Mouse (Mus musculus) cerebellum, adult 11 months (tissue): ENCODE results near the gene Stac3.
A peak's percentile ranks its signal among the peaks of the same experiment; 100 is the strongest.

Experiments used
- DNase-seq: peaks from one replicate; pipeline ENCODE4 v3.0.0; 2022

Stac3 gene

DNA sequence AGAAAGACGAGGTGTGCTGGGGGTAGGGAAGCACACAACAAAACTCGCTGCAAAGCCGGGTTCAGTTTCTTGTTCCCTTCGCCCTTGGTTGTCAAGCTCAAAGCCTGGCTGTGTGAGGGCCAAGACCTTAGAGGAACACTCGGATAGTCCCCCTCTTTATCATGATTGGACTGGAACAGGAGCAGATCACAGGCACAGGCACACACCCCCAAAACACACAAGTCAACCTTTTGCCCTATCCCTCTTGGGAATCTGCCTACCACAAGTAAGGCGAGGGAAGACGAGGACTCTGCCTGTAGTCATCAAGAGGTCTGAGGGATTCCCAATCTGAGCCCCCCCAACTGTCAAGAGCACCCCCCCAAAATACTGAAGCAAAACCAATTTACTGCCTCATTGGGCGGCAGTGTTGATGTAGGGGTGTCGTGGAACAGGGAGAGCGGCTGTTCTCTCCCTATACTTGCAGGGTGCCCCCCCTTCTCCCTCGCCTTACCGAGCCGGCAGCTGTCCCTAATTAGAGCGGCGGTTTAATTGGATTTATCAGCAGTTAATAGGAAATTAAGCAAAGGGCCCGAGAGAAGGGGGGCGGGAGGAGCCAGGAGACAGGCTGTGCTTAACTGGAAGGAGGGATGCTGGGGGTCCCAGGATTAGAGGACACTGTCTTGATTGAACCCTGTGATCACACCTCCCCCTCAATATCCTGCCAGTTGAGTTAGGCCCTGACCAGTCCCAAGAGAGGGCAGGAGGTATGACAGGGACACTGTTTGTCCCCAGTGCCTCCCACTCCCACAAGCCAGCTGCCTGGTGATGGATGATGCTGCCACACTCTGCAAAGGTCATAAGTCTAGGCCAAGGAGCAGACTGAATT lies 8.6 kb downstream of the Stac3 start:
- no peak for DNase-seq

DNA sequence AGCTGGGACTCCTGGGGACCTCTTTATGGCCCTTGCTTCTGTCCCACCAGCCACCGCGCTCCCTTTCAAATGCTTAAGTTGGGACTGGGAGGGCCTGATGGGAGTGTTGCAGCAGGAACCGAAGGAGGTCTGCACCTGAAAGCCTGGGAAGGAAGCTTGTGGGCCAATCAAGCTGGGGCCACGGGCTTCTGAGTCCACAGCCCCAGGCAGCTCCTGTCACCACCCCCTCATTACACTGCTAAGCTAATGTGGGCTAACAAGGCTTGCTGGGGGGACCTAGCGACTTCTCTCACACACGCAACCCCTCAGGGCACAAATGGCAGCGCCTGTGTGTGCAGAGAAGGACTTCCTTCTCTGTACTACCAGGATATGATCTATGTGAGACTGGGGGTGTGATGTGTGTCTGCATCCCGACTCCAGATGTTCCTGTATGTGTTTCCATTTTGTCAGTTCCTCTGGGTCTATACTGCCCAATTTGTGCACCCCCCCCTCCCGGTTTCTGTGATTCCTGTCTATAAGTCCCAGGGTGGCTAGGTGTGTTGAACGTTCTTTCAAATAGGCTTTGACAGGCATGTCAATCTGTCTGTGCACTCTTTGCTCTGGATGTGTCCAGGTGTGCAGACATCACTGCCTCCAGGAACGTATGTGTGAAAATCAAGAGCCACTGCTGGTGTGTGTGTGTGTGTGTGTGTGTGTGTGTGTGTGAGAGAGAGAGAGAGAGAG lies 9.6 kb downstream of the Stac3 start:
- DNase-seq: no peak

DNA sequence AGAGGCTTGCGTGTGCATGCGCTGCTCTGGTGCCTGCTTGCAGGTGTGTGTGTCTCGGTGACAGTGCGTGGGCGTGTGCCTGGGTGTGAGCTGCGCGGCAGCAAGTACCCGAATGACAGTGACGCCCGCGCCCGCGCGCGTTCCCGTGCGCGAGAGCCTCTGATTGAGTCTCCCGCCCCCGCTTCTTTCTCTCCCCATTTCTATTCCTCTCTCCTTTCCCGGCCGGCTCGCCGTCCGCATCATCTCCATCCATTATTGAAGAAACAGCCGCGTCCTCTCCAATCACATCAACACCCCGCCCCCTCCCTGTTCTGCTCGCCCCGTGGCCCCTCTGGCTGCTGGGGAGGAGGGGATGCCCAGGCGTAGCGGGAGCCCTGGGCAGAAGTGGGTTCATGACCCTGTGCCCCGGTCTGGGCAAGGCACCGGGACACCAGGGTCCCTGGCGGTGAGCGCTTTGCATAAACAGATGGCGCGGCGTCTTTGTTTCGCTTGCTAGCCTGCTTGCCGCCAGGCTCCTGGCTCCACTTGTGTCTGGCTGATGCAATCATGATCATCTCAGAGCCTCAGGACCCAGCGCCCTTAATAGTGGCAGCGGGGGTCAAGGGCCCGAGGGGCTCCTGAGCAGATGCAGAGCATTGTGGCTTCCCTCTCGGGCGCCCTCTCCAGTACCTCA lies 10.3 kb downstream of the Stac3 start:
- DNase-seq: peak; percentile 85

DNA sequence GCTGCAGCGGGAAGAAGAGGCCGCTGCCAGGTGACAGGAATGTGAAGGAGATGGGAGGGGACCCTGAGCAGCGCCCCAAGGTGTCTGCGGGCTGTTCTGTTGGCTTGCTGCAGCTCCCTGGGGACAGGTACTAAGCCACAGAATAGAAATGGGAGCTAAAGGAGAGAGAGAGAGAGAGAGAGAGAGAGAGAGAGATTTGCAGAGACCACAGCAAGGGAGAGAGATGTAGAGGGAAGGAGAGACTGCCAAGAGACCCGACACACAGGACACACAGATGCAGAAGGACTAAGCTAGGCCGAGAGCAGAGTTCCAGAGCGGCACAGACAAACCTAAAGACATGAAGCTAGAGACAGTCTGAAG lies 10.8 kb downstream of the Stac3 start:
- DNase-seq: no peak

DNA sequence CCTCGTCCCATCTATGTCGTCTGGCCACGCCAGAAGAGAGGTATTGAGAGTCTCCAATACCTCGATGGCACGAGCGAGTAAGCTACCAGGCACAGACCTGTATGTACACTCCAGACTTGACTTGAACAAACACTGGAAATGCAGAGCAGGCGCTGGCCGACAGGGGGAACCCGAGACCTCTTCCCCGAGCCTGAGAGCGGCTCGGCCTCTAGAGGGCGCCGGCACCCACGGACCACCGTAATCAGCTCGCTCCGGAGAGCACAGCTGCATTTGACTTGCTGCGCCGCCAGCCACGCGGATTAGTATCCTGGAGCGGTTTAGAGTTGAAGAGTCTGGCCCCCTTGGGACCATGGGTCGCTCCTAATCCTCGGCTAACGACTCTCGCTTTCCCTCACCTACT lies 11.3 kb downstream of the Stac3 start:
- DNase-seq: peak; percentile 95

DNA sequence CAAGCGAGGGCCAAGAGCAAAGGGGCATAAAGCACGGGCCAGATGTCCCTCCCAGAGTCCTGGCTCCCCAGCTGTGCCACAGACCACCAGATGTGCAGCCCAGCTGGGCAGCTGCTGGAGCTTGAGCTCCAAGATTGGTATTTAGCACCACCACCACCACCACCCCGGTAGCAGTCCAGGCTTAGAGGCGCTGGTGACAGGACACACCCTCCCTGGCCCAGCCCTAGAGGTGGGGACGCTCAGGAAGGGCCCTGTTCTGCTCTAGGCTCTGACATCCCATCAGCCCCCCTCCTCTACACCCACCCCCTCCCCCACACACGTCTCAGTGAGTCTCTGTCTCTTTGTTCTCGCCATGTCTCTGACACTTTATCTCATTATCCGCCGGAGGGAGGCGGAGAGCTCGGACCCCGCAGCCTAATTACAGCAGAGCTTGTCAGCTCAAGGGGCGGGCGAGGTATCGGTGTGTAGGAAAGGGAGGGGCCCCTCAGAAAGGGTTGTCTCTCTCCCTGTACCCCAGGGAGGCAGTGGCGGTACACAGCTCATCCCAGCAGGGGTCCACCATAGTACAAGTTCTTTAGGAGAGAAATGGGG lies 12.1 kb downstream of the Stac3 start:
- DNase-seq: peak; percentile 46

DNA sequence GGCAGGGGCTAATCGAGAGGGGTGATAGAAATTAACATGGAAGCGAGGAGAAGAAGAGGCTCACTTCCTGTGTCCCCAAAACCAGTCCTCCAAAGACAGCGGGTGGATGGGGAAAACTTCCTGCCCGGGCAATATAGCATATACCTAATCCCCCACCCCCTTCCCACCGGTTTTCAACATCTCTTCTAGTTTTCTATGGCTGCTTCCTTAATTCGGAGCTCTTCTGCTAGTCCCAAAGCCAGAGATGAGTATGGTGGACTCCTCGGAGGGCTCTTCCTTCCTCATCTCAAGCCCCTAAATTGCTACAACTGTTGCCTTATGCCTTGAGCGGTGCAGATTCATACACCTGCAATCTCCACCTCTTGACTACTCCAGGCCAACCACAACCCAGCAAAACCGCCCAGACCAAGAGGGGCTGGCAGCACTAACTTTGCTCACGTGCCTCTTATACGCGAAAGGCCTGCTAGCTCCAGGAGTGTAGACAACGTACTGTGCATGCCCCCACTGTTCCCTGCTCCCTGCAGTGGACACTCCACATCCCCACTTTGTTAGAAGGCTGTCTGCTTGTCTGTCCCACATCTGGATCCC lies 12.7 kb downstream of the Stac3 start:
- peak; percentile 25 for DNase-seq

DNA sequence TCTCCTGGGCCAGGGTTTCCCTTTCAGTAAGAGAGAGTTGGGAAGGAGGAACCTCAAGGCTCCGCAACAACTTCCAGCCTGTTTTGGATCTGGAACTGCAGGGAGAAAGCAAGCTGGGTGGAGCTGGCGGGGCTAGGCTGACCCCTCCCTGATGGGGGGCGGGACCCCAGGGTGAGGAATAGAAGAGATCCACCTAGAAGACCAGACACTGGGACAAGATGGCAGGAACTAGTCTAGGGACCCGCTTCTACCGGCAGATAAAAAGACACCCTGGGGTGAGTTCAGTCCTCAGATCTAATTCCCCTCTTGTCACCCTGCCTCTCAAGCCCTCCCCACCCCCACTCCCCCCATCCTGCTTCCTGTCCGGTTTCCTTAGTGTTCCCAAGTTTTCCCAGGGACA lies 13.3 kb downstream of the Stac3 start, which contains the start of gene Ndufa4l2:
Gene Ndufa4l2 (plus strand): TSS at position 204 of the 400 bp plus-strand sequence.
- peak; percentile 22 for DNase-seq

DNA sequence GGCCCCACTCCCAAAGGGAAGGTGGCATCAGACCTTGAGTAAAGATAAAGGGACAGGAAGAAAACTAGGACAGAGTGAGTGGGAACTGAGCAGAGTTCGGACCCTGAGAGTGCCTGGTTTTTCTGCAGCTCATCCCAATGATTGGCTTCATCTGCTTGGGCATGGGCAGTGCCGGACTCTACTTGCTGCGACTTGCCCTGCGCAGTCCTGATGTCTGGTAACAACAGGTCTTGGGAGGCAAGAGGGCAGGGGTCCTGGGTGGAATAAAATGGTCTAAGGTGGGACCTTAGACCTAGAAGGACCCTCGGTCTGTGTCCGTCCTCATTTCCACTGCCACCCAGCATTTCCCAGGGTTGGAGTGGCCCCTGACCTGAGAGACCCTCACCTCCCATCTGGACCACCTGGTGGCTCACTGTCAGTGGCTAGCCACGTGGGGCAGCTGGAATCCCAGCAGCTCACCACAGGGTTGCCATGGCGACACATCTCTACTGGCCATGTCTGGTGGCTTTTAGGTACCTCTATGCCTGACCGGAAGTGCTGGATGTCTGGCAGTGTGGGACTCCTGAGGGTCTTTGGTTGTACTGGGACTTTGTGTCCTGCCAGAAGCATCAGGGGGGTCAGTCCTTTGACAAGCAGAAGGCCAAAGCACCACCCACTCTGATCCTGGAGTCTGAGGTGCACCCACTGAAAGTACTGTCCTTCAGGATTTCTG lies 13.9 kb downstream of the Stac3 start:
- DNase-seq: no peak

DNA sequence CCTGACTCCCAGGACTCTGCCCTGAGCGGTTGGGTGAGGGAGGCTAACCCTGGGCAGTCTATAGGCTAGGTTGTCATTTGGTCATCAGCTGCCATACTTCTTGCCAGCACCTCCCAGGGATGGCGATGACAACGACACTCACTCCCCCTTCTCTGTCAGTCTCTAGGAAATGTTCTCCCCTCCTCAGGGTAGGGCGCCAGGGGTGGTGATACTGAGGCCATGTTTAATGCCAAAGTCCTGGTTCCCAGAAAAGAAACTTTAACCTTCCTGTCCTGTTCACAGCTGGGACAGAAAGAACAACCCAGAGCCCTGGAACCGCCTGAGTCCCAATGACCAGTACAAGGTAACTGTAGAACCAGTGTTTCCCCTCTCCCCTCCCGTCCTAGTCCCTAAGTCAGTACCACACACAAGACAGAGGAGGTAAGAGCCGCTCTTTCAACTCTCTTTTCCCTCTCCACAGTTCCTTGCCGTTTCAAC lies 14.5 kb downstream of the Stac3 start:
- DNase-seq: no peak

DNA sequence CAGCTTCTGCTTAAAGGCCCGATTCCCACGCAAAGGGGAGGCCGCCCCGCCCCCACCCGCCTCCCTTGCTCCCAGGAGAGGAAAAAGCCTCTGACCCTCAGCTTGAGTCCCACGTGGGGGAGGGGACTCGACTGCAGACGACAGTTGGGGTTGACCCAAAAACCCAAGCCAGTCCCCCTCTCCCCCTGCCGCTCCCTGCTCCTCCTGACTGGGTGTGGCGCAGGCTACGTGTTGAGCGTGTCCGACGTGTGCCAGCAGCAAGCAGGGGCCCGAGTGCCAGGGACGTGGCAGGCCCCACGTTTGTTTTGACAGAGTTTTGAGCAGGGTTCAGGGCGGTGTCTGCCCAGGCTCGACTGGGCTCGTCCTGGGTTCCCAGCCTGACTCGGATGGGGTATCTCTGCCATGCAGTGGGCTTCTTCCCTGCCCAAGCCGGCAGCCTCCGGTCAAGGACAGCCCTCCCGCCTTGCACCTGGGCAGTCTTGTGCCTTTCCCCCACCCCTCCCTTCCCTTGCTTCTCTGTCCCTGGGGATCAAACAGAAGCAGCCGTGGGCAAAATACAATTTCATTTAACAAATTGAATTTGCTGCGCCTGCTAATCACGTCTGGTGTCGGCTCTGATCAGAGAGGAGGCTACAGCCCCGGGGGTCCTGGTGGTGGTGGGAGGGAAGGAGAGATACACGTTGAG lies 15.2 kb downstream of the Stac3 start:
- no peak for DNase-seq

DNA sequence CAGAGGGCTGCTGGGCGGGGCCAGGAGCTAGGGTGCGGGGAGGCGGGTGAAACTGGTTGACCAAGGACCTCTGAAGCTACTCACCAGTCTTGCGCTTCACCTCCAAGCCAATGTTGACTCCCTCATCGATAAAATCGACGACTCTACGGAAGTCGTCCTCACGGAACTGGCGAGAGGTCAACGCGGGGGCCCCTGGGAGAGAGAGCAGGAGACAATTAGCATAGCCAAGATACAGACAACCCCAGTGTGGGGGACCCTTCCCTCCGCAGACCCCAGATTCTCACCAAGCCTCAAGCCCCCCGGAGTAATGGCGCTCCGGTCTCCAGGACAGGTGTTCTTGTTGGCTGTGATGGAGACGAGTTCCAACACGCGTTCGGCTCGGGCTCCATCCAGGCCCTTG lies 16.5 kb downstream of the Stac3 start:
- DNase-seq: no peak

DNA sequence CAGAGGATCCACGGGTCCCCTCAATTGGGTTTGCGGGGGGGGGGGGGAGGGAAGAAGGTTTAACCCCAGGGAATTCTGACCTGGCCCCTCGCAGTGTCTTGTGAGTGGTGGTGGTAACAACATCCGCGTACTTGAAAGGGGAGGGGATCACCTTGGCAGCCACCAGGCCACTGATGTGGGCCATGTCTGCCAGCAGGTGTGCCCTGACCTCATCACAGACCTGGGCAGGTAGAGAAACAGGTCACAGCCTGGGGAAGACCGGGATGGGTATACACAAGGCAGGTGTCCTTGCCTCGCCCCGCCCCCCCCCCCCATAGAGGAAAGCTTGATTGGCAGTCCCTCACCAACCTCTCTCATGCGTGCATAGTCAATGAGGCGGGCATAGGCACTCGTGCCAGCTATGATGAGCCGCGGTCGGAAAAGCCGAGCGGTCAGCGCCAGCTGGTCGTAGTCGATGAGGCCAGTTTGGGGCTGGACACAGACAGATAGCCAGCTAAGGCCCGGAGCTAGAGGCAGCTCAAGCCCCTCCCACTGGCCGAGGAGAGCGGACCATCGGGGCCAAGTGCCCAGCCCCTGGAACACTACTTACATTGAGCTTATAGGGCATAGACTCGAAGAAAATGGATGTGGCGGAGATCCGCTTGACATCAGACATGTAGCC lies 17.7 kb downstream of the Stac3 start:
- DNase-seq: peak; percentile 19

DNA sequence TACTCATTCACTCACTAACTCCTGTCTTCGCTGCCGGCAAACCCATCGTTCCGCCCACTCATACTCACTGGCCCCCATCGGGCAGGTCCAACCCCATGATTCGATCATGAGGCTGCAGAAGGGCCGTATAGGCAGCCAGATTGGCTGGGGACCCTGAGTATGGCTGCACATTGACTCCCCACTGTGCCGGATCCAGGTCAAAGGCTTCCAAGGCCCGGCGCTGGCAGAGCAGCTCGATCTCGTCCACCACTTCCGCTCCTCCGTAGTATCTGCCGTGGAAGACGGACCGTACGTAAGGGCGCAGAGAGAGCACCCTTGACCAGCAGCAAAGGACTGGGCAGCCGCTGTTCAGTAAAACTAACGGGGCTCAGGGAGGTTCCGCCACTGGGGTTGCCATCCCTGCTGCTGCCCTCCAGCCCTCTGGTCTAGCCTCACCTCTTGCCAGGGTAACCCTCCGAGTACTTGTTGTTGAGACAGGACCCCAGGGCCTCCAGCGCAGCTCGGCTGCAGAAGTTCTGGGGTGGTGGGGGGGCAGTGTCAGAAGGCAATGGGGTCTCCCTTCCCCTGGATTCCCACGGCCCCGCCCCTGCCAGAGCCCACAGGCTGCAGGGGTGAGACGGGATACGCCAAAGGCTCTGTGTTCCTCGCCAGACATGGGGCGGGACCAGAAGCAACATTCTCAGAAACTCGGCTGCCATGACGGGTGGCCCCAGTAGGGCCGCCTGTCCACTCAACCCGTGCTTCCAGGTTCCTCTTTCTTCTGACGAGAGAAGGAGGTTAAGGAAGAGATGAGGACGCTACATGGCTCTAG lies 18.6 kb downstream of the Stac3 start:
- DNase-seq: no peak

DNA sequence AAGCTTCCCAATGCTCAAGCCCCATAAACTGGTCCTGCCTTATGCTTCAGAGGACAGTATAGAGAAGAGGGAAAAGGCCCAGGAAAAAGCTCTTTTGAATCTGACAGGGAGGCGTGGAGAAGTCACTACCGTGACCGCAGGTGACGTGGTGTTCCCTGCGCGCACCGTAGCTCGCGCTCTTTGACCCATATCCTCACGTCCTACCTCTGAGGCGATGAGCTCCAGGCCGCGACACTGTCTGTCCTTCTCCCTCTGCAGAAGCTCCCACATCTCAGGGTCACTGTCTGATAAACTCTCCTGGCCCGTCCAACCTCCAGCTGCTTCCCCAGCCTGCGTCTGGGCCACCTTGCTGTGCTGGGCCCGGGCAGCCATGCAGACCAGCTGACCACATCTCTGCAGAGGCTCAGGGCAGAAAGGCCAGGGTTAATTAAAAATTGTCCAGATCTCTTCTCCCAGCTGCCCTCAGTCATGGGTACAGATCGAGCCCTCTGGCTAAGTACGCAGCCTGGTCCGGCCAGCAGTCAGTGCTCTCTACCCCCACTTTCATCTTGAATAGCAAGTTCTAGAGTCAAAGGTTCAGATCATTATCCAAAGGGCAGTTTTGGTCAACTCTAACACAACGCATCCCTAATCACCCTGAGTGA lies 19.4 kb downstream of the Stac3 start:
- no peak for DNase-seq

DNA sequence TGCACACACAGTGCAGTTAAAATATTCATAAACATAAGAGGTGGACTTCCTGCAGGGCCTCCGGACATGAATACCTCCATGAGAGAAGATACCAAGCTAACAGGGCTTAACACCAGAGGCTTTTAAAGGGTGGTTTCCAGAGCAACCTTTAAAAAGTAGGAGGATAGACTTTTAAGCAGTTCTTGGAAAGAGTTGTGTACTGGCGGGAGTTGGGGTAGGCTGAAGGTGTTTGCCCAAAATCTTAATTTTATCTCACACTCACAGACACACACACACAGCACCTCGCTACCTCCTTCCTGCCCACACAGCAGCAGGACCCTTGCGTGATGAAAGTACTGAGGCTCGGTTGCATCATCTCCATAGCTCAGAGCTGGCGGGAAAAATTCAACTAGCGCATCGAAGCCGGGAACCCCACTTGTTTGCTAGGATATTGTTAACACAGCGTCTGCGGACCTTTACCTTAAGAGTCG lies 20.2 kb downstream of the Stac3 start:
- no peak for DNase-seq

DNA sequence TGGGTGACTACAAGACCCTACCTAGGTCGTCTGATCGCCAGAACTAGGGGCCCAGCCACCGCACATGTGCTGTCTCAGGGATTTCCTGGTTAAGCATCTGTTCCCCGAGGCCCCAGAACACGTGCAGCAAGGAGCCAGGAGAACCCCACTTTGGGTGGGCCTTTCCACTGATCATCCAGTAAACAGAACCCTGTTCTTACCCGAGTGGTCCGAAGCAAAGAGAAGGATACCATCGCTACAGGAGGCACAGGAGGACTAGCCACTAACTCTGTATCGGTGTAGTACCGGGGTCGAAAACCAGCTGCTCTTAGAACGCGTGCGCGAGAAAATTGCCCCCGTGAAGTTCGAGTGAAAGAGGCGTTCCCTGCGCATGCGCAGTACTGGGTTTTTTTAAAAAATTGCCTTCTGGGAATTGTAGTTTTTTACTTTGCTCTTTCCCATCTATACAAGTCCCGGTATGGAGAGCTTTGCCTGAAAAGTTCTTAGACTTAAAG lies 20.6 kb downstream of the Stac3 start, which contains the start of gene Shmt2:
Gene Shmt2 (minus strand): TSS at position 357 of the 494 bp plus-strand sequence.
- peak; percentile 85 for DNase-seq

DNA sequence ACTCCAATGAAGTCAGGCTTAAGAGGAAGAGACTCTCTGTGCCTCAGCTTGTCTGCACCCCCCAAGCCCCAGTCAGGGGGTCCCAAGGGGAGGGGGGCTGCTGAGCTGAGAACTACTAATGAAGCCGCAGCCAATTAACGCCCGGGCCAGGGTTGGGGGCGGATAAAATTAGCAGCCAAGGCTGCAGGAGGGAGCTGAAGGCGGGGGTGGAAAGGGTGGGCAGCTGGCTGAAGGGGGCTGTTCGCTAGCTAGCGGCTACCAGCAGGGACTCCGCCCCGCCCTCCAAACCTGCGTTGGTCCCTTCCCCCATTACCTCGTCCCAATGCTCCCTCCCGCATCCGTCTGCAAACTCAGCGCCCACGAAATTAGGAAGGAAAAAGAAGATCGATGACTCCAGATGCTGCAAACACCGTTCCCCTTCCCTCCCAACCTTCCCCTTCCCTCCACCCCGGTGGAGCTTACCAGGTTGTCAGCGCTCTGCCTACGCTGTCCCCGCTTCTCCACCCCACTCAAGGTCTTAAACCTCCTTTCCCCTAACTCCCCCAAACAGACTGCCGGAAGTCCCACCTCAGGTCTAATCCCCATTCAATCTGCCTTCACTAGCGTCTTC lies 23.3 kb downstream of the Stac3 start:
- DNase-seq: no peak

DNA sequence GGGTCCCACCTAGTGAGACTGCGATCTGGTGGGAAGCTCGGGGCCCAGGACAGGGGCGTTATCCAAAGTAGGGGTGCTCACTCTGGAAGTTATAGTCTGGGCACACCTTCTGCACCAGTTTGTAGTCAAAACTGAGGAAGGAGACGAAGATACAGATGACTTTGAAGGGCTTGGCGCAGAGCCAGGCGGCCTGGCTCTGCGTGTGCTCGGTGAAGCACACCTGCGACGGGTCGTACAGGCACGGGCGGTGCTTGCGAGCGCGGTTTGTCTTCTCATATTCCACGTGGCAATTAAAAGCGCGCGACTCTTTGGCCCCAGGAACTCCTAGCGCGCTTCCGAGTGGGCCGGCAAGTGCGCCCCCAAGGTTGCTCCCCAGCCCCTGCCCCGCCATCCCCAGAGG lies 24.6 kb downstream of the Stac3 start:
- no peak for DNase-seq
